Mouse (Mus musculus) gastrocnemius, adult 2 months (tissue): ENCODE data around the gene Mmp8. TPM values are rescaled to one million over a fixed set of nuclear protein-coding genes. Genes with fewer than 3 reads are reported as not detected.

Source experiments
- DNase-seq: peaks from one replicate; pipeline ENCODE4 v3.0.0; 2022
- H3K27ac ChIP-seq: fragments of 200-600 bp; 2 replicates; pipeline ENCODE4 v1.8.1; 2022; ENCODE audit warnings: mild to moderate bottlenecking
- H3K4me3 ChIP-seq: fragments of 200-600 bp; 2 replicates; pipeline ENCODE4 v1.8.1; 2022; ENCODE audit warnings: mild to moderate bottlenecking, moderate library complexity
- CTCF ChIP-seq: fragments of 200-600 bp; IDR thresholded peaks from 2 replicates; pipeline ENCODE4 v1.8.1; 2022; ENCODE audit warnings: antibody characterized with exemption, mild to moderate bottlenecking, moderate library complexity
- intact Hi-C: fragments of 180-260 bp; cut with DNase I; formaldehyde crosslinking; loops from one replicate; pipeline ENCODE4 v1.15.1; 2025
- total RNA-seq, 2 experiments: library from RNA; stranded (reverse); gene quantifications; 2 replicates each; pipeline ENCODE4 v1.2.3; 2021

The Mmp8 gene
- total RNA-seq, 2 experiments from 2014 or later: not detected

DNA sequence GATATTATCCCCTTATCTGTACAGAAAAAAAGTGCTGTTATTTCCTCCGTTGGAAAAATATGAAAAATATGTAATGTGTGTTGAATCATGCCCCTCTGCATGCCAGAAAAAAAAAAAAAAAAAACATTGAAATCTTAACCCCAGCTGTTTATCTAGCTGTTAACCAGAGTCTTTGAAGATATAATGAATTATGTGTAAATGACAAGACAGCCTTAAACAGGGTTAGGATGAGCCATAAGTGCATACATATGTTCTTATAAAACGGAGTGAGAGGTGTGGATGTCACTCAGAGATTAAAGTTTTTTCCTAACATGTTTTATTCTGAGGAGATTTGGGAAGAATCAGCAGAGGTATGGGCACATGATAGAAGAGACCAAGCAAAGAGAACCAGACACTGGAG, 9.7 kb downstream of the Mmp8 start:
- intact Hi-C loops: no loop called here
- no peak overlapping the region for H3K4me3 ChIP-seq

DNA sequence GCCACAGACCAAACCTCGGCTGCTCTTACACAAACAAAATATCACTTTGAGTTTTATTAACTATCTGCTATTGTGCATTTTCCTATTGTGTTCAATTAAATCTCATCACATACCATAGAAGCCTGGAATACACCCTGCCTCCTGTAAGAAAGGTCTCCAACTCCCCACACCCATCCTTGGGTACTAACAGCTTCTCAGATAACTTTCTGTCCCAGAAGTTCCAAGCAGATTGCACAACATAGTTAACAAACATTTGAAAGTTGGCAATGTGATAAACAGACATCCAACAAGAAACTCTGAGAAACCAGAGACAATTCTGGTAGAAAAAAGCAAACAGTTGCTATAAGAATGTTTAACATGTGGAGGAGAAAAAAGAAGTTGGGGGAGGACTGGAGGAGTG, 12.2 kb downstream of the Mmp8 start:
- intact Hi-C loops: no loop called here
- no peak for TF ChIP-seq CTCF
- Histone ChIP-seq H3K27ac (peak overlapping the region; percentile 70), H3K4me3 (no peak overlapping the region)
- no peak for DNase-seq

More for the DNA sequence above, 9.7 kb downstream of the Mmp8 start:
- no peak for TF ChIP-seq CTCF
- no peak overlapping the region for H3K27ac ChIP-seq
- DNase-seq: no peak

DNA sequence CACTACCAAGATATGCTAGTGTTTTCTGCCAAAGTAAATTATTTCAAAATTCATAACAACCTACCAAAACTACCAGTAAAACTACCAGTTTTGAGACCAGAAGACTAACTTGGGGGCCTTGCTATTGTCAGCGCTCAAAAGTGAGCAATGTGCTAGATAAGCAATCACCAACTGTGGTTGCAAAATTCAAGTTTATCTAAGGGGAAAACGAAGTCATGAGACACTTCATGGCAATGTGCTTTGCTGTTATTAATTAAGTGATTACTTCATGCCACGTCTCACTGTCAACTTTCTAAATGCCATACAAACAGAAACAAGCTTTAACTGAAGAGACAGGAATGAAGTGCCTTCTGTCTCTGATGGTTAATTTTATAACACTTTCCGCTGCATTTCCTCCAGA, 12.9 kb downstream of the Mmp8 start, which contains the start of gene Mmp27:
Gene Mmp27, plus strand, starts transcription at position 235 of the 400 bp plus-strand sequence.
- intact Hi-C loops: no loop called here
- TF ChIP-seq CTCF: no peak
- Histone ChIP-seq H3K4me3 (no peak within 1 kb of the TSS), H3K27ac (peak within 1 kb of the TSS; percentile 70)
- no peak for DNase-seq

DNA sequence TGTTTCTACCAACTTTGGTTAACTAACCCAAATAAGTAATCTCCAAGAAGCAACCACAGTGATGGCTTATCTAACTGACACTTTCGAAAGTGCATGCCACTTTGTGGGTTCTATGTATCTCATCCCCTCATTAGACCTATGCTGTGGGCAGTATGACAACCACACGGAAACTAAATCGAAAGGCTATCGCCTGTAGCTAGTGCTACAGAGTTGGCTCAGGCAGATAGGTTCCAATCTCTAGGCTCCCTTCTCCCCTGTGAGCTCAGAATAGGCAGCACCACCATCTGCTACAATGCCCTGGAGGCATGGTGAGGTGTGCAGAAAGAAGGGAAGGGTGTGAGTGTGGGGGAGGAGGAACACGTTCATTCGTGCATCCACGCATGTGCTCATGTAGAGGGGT, 13.9 kb downstream of the Mmp8 start:
- intact Hi-C loops: no loop called here
- no peak for TF ChIP-seq CTCF

DNA sequence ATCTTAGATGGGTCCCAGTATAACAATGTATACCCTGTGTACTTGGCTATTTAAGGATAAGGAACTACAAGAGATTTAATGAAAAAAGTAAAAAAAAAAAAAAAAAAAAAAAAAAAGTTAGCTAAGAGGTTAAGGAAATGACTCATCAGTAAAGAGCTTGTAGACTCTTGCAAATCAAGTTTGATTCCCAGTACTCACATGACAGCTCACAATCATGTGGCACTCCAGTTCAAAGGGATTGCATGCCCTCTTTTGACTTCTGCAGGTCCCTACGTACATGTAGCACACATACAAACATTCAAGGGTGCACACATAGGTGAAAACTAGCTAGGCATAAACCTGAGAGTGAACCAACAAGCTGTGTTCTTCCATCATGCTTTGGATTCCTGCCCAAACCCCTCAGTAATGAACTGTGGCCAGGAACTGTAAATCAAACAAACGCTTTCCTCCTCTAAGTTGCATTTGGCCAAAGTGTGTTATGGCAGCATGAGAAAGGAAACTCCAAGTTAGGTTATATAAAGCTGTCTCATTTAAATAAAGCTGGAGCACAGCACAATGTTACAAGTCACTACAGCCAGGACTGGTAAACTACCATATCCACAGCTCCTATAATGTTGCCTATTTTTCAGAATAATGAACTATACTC, 14.5 kb downstream of the Mmp8 start:
- no peak for DNase-seq
- no peak overlapping the region for H3K27ac ChIP-seq
- no peak for TF ChIP-seq CTCF

More for the DNA sequence above, 13.9 kb downstream of the Mmp8 start:
- Histone ChIP-seq H3K27ac (peak overlapping the region; percentile 70), H3K4me3 (no peak overlapping the region)
- no peak for DNase-seq

DNA sequence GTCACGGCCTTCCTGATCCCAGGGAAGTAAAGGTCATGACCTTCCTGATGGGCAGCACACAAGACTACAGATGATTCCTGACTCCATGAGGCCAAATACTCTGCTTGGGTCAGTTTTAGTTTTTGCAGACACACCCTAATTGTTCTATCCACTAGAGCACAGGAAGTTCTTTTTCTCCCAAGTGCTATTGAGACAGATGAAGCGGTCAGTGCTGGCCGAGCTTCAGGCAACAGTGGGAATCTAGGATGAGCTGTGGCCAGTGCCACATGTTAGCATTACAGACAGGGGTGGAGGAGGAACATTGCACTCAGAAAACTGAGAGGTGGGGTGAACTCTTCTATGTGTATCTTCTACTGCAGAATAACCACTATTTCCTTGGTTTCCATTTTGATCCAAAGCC, 17.3 kb downstream of the Mmp8 start:
- TF ChIP-seq CTCF: no peak
- peak; percentile 58 for DNase-seq
- intact Hi-C loops: no loop called here
- Histone ChIP-seq H3K27ac (peak overlapping the region; percentile 56), H3K4me3 (no peak overlapping the region)

More for the DNA sequence above, 14.5 kb downstream of the Mmp8 start:
- H3K4me3 ChIP-seq: no peak overlapping the region
- intact Hi-C loops: no loop called here

DNA sequence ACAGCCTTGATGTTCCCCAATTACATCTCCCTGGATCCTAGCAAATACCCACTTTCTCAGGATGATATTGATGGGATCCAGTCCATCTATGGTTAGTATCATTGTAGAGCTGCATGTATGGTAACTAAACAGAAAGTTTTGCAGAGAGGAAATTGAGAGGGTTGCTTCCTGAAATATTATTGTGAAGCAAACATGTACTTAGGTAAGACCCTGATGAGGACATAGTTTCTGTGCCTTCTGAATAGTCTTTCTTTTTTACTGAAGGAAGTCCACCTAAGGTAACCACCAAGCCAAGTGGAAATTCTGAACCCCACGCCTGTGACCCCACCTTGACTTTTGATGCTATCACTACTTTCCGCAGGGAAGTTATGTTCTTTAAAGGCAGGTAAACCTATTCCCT, 19.1 kb downstream of the Mmp8 start:
- no peak overlapping the region for H3K4me3 ChIP-seq
- no peak overlapping the region for H3K27ac ChIP-seq
- intact Hi-C loops: no loop called here
- DNase-seq: no peak
- no peak for TF ChIP-seq CTCF

DNA sequence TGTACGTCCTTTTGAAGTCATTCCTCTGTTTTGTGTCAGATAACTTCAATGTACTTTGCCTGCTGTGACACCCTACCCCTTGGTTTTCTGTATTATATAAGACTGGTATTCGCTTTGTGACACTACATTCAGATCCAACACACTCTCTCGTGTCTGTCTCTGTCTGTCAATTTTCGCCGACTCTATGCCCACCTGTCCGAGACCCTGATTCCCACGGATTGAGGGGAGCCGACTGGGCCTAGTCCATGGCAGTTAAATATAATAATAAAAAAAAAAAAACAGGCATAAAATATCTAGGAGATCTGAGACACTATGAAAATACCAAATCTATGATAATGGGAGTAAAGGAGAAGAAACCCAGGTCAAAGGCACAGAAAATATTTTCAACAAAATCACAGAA, 31.8 kb downstream of the Mmp8 start:
- Histone ChIP-seq H3K4me3 (no peak overlapping the region), H3K27ac (no peak overlapping the region)
- no peak for DNase-seq
- TF ChIP-seq CTCF: no peak
- intact Hi-C loops: loop anchor here (10.0 kb wide), 1 partner anchor 375 kb away; no protein-coding TSS in a partner anchor

DNA sequence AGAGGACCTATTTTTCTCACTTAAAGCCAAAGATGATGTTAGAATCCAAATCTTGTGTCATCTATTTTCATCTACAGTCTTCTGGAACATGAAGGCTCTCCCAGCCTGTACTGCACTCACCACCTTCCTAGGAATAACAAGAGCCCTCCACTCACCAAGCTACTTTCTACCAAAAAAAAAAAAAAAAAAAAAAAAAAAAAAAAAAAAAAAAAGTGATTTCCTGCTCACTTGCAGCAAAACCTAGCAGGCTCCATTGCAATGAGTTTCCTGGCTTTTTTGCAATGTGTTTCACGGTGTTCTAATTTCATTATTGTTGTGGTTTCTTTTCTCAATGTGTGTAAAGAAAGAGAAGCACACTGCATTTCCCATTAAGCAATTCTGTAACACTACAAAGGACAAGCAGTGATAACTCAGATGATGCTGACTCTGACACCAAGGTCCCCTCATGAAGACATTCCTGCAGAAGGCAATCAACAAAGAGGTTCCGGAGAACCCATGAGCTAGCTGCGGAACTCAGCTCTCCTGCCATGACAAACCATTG, 35.1 kb downstream of the Mmp8 start:
- intact Hi-C loops: loop anchor here (10.0 kb wide), 1 partner anchor 379 kb away; no protein-coding TSS in a partner anchor
- no peak for TF ChIP-seq CTCF
- no peak for DNase-seq
- Histone ChIP-seq H3K27ac (no peak overlapping the region), H3K4me3 (no peak overlapping the region)

DNA sequence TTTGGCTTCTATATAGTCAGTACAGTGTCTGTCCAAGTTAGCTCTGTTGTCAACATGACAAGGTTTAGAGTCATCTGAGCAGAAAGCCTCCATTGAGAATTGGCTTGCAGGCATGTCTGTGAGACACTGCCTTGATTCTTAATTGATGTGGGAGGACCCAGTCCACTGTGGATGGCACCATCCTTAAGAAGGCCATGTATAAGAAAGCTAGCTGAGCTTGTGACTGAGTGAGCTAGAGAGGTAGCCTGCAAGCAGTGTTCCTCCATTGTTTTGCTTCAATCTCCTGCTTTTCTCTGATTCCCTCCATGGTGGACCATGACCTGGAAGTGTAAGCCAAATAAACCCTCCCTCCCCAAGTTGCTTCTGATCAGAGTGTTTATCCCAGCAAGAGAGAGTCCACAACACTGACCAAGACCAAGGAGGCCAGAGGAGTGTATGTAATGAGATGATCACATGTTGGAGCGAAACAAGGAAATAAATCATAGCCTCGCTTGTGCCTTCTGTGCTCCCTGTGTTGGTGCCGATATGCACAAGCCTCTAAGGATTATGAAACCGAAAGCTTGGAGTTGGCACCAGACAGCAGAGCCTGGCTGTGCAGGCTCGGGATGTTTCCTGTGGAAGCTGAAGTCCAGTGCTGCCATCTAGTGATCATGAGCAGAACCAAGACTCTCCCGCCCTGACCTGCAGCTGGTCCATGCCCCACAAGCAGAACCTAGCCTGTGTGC, 36.7 kb downstream of the Mmp8 start:
- peak; percentile 89; the same call in 1 of the 2 replicates for TF ChIP-seq CTCF
- peak overlapping the region; percentile 69 for H3K4me3 ChIP-seq
- peak overlapping the region; percentile 86 for H3K27ac ChIP-seq
- intact Hi-C loops: loop anchor here (1.0 to 10.0 kb wide), 2 partner anchors 41 to 380 kb away; no protein-coding TSS in a partner anchor
- peak; percentile 85 for DNase-seq

DNA sequence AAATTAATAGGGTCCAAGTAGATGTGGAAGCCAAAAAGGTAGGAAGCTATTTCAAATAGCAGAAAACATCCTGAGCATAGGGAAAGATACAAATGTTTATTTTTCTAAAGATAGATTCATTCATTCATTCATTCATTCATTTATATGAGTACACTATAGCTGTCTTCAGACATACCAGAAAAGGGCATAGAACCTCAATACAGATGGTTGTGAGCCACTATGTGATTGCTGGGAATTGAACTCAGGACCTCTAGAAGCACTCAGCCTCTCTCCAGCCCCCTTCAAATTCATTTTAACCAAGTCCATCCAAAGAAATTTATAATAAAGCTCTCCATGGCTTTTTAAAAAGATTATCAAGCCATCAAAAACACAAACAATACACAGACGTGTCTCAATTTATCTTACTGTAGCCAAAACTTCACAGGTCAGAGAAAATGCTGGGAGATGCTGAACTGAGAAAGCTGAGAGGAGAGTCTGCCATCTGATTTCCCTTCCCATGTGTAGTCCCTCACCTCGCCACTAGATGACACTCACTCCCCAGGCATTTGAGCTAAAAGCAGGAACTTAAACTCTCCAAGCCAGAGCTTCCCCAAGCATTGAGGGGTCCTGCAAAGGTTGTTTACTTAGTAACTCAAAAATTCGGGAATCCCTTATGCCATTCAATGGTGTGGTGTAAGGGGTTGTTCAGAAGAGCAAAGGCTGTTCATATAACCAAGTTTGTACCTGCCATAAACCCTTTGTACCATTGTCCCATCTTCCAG, 44.9 kb downstream of the Mmp8 start:
- peak; percentile 60 for DNase-seq
- H3K4me3 ChIP-seq: no peak overlapping the region
- intact Hi-C loops: loop anchor here (1.0 kb wide), 1 partner anchor 295 kb away; no protein-coding TSS in a partner anchor
- peak; percentile 93 for TF ChIP-seq CTCF
- H3K27ac ChIP-seq: no peak overlapping the region

DNA sequence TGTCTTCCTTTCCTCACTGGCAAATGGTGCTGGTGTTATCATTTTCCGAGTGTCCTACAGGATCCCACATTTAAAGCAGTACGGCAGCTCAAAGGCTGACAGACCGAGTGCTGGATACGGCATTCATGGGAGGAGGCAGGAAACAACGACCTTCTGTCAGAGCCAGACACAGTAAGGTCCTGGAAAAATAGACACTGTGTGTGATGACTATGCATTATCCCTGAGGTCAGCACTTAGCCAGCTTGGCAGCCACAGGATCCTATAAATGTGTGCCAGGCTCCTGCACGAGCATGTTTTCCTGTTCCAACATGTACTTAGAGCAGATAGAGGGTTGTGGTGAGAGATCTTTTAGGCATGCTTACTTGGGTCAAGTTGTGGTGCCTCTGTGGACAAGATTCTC, 45.7 kb downstream of the Mmp8 start:
- no peak for TF ChIP-seq CTCF
- no peak for DNase-seq
- no peak overlapping the region for H3K4me3 ChIP-seq
- H3K27ac ChIP-seq: no peak overlapping the region
- intact Hi-C loops: no loop called here
